Comparison of ENCODE assay signal across 21 mouse cellular contexts in genomic region chr8:105690978-105691377, GRCm38 (mm10). TPM values are rescaled to one million over a fixed set of nuclear protein-coding genes. Genes with fewer than 3 reads are reported as not detected.
DNase-seq lines count a peak whose midpoint lies in the region; ATAC-seq lines count a peak whose summit lies in the region.
"Had no signal": no experiment of that assay in that cellular context is flagged by ENCODE, and none has a peak within 500 bp of the region (broad histone marks: within the 10 kb centered on the region; RNA-seq: fewer than 3 reads in every experiment).

No protein-coding gene starts in this region.

- peak; percentile 43 for ATAC-seq in granulocyte monocyte progenitor cell, adult 5-6 weeks (replicated peaks; ENCODE audit: poor library complexity, severe bottlenecking)
- ATAC-seq: activated CD4-positive, CD25-positive, alpha-beta regulatory T cell, adult 4 months; CD4-positive, CD25-positive, alpha-beta regulatory T cell, adult 4 months; forebrain, embryonic 13.5 days; forebrain, postnatal 0 days; hindbrain, embryonic 16.5 days; intestine, embryonic 15.5 days had no signal

- peak; percentile 88 for DNase-seq in heart, adult 11 months
- DNase-seq in heart, postnatal 4 days = no peak
- DNase-seq in 416B (ENCODE audit: low read depth) = peak; percentile 32
- DNase-seq in cerebellum, adult 18-20 months = no peak
- DNase-seq in embryo, embryonic 11 days = no peak
- DNase-seq: adrenal gland, postnatal 10 days; adrenal gland, postnatal 36 days; cerebellum, adult 2 months; forebrain, postnatal 0 days; gastrocnemius, postnatal 25 days; kidney, adult 18-20 months had no signal

RNA-seq across cellular contexts. Expression of gene Carmil2, which starts 4.9 kb away (rescaled TPM):
- under 1 TPM; 0.41 TPM for total RNA-seq in heart, postnatal 4 days (2021)
- total RNA-seq in granulocyte monocyte progenitor cell, adult 5-6 weeks (2014; fragmentation: Nextera tagmentation) = 3.4 and 6.3 TPM in 2 replicates
- total RNA-seq in granulocyte monocyte progenitor cell, adult 5-6 weeks (2017) = 0.86 and 2.1 TPM in 2 replicates
- total RNA-seq: gastrocnemius, adult 8-10 months had no signal

RNA-seq across cellular contexts. Expression of gene Acd, which starts 9.9 kb away (rescaled TPM):
- total RNA-seq in heart, postnatal 4 days (2021) = 10 to 100 TPM; 23.0 to 25.6 TPM
- 52.2 and 56.5 TPM in 2 replicates for total RNA-seq in granulocyte monocyte progenitor cell, adult 5-6 weeks (2014; fragmentation: Nextera tagmentation)
- total RNA-seq in granulocyte monocyte progenitor cell, adult 5-6 weeks (2017) = 22.4 and 33.3 TPM in 2 replicates

RNA-seq across cellular contexts. Expression of gene Pard6a, which starts 10.0 kb away (rescaled TPM):
- 1 to 10 TPM; 5.9 to 6.2 TPM for total RNA-seq in heart, postnatal 4 days (2021)
- 7.0 and 13.9 TPM in 2 replicates for total RNA-seq in granulocyte monocyte progenitor cell, adult 5-6 weeks (2014; fragmentation: Nextera tagmentation)
- total RNA-seq in granulocyte monocyte progenitor cell, adult 5-6 weeks (2017) = 5.9 and 13.3 TPM in 2 replicates

RNA-seq across cellular contexts. Expression of gene 4933405L10Rik, which starts 16.5 kb away (rescaled TPM):
- total RNA-seq in heart, postnatal 4 days (2021) = not detected
- total RNA-seq in granulocyte monocyte progenitor cell, adult 5-6 weeks (2014; fragmentation: Nextera tagmentation) = not detected in 2 replicates
- not detected in 2 replicates for total RNA-seq in granulocyte monocyte progenitor cell, adult 5-6 weeks (2017)
- total RNA-seq: adrenal gland, postnatal 10 days; adrenal gland, postnatal 36 days; common myeloid progenitor, adult 5-6 weeks; forebrain, postnatal 0 days; gastrocnemius, adult 8-10 months; gastrocnemius, postnatal 25 days; heart, adult 8-10 months; heart, postnatal 25 days had no signal

RNA-seq across cellular contexts. Expression of gene Enkd1, which starts 17.0 kb away (rescaled TPM):
- 1 to 10 TPM; 5.4 to 6.8 TPM for total RNA-seq in heart, postnatal 4 days (2021)
- 20.0 and 35.2 TPM in 2 replicates for total RNA-seq in granulocyte monocyte progenitor cell, adult 5-6 weeks (2014; fragmentation: Nextera tagmentation)
- 14.5 and 16.2 TPM in 2 replicates for total RNA-seq in granulocyte monocyte progenitor cell, adult 5-6 weeks (2017)

Comparison
In these comparisons a context has a peak if more than half of its experiments do, and no peak if none do; other contexts are left out.
1. DNase-seq: peak in heart, adult 11 months (single experiment) and 416B (single experiment); none in heart, postnatal 4 days (single experiment), cerebellum, adult 18-20 months (0 of 2) and embryo, embryonic 11 days (single experiment).